Mouse (Mus musculus): ENCODE measurements at regions not wholly inside any gene's neighbourhood (a gene's known extent, or its start where the extent isn't known, plus 50 kb on each side); places are given as distances from the start of the nearest gene placed in this dataset.

GRCm38 (mm10) chr2:80717979-80718378 is 100.9 kb downstream of the Nup35 start:
- DNase-seq (ENCODE audit: low read depth) = no peak

DNA sequence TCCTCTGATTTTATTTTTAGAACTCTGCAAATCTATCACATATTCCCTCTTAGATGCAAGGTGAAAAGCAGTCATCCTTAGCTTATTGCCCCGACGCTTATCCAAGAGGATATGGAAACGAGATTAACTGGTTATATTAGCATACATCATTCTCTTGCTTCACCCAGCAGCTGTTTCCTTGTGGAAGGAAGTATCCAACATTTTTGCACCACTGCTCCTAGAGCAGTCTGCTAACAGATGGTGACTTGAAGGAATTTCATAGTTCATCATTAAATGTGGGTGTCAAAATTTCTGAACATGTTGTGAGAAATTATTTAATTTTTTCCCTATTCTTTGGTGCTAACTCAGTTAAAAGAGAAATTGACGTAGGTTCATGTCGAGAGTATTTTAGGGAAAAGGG is 107.0 kb downstream of the Nup35 start:
- DNase-seq (ENCODE audit: low read depth) = no peak

GRCm38 (mm10) chr2:80731324-80731723 is 114.3 kb downstream of the Nup35 start:
- no peak for DNase-seq (ENCODE audit: low read depth)

GRCm38 (mm10) chr2:80746737-80747136 is 129.7 kb downstream of the Nup35 start:
- no peak for DNase-seq (ENCODE audit: low read depth)

DNA sequence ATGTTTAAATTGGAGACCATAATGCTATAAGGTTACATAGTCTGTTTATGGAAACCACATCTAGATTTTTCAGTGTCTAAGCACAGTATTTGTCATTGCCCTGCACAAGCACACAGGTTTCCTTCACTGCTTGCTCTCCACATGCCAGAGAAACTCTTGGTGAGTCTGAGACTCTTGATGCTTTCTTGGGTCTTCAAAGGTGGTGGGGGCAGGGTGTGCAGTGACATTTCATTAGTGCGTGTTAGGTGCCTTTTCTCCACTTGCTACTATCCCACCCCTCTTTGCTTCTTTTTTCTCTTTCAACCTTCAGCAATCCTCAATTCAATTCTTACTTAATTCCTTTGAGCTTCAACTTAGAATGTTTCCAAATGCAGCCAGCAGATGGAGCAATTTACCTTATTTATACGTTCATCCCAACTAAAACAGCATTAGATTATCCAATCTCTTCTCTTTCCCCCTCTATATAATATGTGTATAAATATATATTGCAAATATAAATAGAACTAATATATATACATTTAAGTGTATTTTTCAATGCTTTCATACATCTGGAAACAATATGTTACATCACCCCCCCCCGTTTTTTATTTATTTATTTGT is 145.1 kb downstream of the Nup35 start:
- DNase-seq (ENCODE audit: low read depth) = peak; percentile 4

DNA sequence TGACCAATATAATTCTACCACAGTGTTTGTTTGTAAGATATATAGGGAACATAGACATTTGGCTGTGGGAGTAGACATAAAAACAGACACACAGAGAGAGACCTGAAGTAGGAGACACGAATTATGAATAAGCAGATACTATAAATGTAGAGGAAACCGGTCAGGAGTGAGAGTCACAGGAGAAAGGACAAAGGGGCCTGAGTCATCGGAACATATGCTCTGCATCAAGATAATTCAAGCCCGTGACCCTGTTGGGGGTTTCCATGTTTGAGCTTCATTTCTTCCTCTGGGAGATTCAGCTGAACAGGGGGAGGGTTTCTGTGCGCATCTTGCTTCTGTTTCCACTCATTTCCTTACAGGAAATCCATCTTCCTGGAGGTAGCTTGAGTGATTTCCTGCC is 154.1 kb downstream of the Nup35 start:
- DNase-seq (ENCODE audit: low read depth) = no peak

- no peak for DNase-seq (ENCODE audit: low read depth)
Measured at GRCm38 (mm10) chr2:80772455-80772854, 155.4 kb downstream of the Nup35 start.

GRCm38 (mm10) chr2:80786370-80786769 is 169.3 kb downstream of the Nup35 start:
- no peak for DNase-seq (ENCODE audit: low read depth)

DNA sequence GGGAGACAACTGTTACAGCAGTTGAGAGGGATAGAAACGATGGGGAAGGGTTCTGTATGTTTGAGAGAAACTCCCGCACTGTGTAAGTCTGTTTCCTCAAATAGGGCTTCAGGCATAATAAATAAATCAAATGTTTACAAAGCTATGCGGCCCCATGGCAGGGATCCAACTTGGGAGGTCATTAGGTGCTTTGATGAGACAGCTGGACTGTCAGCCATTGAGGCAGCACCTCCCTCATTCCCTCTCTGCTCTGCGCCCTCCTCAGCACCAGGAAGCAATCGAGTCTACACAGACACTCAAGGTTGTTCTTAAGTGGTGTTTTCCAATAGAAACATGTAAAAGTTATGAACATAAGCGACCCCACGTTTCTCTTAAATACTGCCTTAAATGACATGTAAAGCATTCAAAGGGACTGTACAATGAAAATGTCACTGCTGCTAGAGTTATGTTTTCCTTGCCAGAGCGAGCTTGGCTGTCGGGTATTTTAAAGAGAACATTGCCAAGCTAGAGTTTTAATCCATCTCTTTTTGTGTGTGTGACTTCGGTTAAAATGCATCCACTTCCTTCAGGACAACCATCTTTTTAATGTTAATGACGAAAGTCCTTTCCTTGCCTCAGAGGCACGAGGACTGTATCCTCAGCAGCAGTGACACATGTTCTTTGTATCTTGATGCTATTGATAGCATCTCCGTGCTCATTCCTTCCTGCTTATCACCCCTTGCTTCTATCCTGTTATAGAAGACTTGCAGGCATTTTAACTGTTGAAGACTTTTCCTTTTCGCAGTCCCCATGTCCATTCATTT is 176.5 kb downstream of the Nup35 start:
- DNase-seq (ENCODE audit: low read depth) = no peak

DNA sequence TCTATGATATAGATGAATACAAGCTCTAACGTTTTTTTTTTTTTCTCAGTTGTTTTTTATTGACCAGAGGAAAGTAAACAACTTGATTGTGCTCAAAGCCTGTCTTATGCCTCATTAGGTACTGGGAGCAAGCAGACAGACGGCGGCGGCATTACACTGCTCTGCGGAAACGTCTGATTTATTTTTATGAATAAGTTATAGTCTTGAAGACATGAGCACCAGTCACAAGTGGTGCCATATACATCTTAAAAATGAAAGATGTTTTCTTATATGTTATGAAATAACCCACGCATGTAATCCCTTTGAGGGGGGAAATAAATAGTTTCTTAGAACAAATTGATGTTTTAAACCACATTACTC is 177.1 kb downstream of the Nup35 start:
- no peak for DNase-seq (ENCODE audit: low read depth)

DNA sequence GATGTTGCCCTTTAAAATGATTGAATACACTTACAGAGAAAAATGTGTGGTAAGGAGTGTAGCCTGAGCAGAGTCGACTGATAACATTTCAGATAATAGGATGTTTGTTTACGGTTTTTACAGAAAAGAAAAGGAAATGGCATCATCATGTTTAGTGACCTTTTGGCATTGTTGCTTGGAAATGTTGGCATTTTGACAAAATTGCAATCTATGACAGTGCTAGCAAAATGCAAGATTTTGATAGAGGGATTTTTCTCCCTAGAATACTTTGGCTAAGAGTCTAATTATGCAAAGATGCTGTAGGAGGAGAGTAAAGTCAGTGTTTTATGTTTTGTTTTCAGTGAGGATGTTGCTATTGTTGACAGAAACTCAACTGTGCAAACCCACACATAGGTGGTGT is 202.2 kb downstream of the Nup35 start:
- DNase-seq (ENCODE audit: low read depth) = no peak

GRCm38 (mm10) chr2:80851056-80851455 is 234.0 kb downstream of the Nup35 start:
- no peak for DNase-seq (ENCODE audit: low read depth)

GRCm38 (mm10) chr2:80855214-80855613 is 238.2 kb downstream of the Nup35 start:
- DNase-seq (ENCODE audit: low read depth) = no peak

GRCm38 (mm10) chr2:80870046-80870445 is 253.0 kb downstream of the Nup35 start:
- DNase-seq (ENCODE audit: low read depth) = no peak

DNA sequence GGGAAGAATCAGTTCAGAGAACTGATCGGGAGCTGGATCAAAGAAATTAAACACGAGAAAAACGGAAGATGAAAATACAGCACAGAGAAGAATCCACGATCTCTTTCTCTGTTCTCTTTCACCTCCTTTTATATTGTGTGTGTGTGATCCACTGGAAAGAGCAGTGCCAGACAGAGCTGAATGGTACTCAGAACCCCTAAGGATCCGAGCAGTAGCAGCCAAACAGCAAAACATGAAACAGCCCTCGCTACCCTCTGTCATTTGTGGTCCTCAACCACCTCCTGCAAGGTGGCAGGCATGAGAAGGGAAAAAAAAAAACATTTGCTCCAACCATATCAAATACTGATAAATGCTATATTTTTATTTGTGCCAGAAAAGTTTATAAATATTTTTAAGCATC is 253.4 kb downstream of the Nup35 start:
- no peak for DNase-seq (ENCODE audit: low read depth)

DNA sequence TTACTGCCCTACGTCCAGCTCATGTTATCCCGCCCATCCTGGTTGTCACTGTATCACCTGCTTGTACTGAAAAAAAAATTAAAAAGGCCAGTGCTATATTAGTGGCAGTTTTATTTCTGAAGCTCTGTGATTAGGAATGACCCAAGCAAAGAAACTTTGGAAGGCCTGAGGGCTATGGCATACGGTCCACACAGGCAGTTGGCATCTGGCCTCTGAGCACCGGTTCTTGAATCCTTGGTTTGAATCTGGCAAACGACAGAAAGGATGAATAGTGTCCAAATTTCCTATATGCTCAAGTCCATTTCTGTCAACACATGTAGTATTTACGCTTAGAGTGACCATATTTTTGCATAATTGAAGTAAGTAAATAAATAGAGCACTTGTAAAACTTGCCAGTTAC is 254.3 kb downstream of the Nup35 start:
- DNase-seq (ENCODE audit: low read depth) = no peak

GRCm38 (mm10) chr2:80878437-80878836 is 261.4 kb downstream of the Nup35 start:
- DNase-seq (ENCODE audit: low read depth) = no peak

- DNase-seq (ENCODE audit: low read depth) = no peak
Measured at GRCm38 (mm10) chr2:80884231-80884630, 267.2 kb downstream of the Nup35 start.

DNA sequence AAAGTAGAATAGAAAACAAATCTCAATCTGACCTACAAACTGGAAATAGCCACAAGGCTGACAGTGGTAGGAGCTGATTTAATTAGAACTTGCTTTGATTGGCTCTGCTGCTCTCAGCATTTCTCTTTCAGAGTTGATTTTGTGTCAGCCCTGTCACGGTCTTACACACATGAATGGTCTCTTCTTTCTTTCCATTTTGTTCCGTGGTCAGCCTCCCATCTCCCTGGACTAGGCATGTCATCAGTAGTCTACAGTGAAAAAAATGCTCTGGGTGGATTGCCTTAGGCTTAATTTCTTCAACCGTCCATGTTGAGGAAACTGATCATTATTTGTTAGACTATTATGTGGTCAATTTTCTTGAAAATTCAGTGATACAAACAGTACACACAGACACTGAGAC is 285.0 kb downstream of the Nup35 start:
- DNase-seq (ENCODE audit: low read depth) = no peak

GRCm38 (mm10) chr2:80913478-80913877 is 296.4 kb downstream of the Nup35 start:
- no peak for DNase-seq (ENCODE audit: low read depth)

- DNase-seq (ENCODE audit: low read depth) = no peak
Measured at GRCm38 (mm10) chr2:80945521-80945920, 328.5 kb downstream of the Nup35 start.

DNA sequence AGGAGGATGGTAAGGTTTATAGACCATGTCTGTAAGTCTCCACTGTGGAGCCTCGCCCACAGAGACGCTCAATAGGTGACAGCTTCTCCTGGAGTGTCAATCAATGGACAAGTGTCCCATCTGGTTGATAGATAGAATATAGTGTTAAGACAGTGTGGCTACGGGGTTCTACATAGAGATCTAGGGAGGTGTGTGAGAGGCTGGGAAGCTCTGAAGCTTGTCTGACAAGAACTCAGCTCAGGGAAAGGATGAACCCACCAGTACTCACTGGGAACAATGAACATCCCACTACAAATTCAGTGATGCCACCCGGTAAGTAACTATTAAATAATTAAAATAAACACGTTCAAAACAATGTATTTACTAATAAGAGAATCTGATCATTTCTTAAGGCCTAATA is 349.7 kb downstream of the Nup35 start:
- DNase-seq (ENCODE audit: low read depth) = no peak

- DNase-seq (ENCODE audit: low read depth) = no peak
Measured at GRCm38 (mm10) chr2:80967260-80967659, 350.2 kb downstream of the Nup35 start.

DNA sequence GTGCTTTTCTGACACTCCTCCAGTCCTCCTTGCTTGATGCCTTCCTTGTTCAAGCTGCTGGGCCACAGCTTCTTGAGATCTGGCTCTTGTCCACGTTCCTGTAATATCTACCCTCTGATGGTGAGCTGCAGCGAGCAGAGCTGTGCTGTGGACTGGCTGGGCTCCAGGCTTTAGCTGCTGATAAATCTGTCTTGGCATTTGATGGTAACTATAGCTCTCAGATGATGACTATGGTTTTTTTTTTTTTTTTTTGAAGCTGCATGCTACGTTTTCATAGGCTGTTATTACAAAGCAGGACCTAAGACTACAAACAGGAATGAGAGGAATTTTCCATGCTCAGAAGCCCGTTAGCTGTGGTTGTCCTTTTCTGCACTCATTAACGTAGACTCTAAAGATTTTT is 352.3 kb downstream of the Nup35 start:
- DNase-seq (ENCODE audit: low read depth) = no peak
